Mouse (Mus musculus) myocyte (in vitro differentiated cells): ENCODE results near the gene Gns.

Experiments used
- E2F4 ChIP-seq: IDR thresholded peaks from one replicate; pipeline ENCODE4 v1.6.1; 2011; ENCODE audit warnings: mild to moderate bottlenecking, control low read depth, moderate library complexity; ENCODE audit not compliant: insufficient read depth
- MAX ChIP-seq: IDR thresholded peaks from one replicate; pipeline ENCODE4 v1.6.1; 2011; ENCODE audit warnings: low read depth, mild to moderate bottlenecking, control low read depth
- MYOG ChIP-seq, 3 experiments: IDR thresholded peaks; one replicate each; pipeline ENCODE4 v1.6.1; 2011; ENCODE audit warnings: control low read depth in 2 of 3, low read depth in 2 of 3, mild to moderate bottlenecking in 2 of 3; ENCODE audit not compliant: insufficient read length in 2 of 3, control insufficient read depth in 1 of 3, insufficient read depth in 1 of 3
- POLR2A ChIP-seq: IDR thresholded peaks from one replicate; pipeline ENCODE4 v1.6.1; 2011; ENCODE audit warnings: low read depth, mild to moderate bottlenecking, control low read depth, moderate library complexity; ENCODE audit not compliant: insufficient read length
- POLR2AphosphoS2 ChIP-seq: IDR thresholded peaks from one replicate; pipeline ENCODE4 v1.6.1; 2011; ENCODE audit warnings: low read depth, control low read depth; ENCODE audit not compliant: insufficient read length
- SRF ChIP-seq: IDR thresholded peaks from one replicate; pipeline ENCODE4 v1.6.1; 2011; ENCODE audit warnings: low read depth; ENCODE audit not compliant: control insufficient read depth, insufficient read length
- TCF12 ChIP-seq: IDR thresholded peaks from one replicate; pipeline ENCODE4 v1.6.1; 2011; ENCODE audit warnings: mild to moderate bottlenecking, control low read depth; ENCODE audit not compliant: poor library complexity, insufficient read depth, severe bottlenecking

DNA sequence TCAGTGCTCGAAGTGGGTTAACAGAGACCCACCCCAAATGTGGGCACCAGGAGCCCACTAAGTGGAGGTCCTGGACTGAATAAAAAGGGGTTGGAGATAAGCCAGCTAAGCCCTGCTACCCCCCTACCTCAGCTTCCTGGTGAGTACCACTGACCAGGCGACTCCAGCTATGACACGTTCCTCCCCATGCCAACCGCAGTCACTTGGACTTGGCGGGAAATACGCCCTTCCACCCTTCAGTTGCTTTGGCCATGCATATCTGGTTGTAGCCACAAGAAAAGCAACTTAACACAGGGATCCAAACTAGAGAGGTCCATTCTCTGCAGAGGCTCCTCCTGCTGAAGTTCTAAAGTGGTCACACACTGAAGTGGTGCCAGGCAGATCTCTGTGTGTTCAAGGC lies 57.4 kb downstream of the Gns start:
- no peak for TF ChIP-seq MAX
- no peak for TF ChIP-seq POLR2AphosphoS2
- TF ChIP-seq POLR2A = no peak
- no peak for TF ChIP-seq TCF12
- no peak for TF ChIP-seq E2F4
- TF ChIP-seq MYOG (IDR thresholded peaks at IDR 0.05; ENCODE audit: control insufficient read depth in 1 of 3, insufficient read depth in 1 of 3, insufficient read length in 2 of 3, low read depth in 2 of 3) = no peak
- no peak for TF ChIP-seq SRF
